Mouse (Mus musculus) neural tube, embryonic 14.5 days (tissue): ENCODE results near the gene Tmem63b. TPM values are rescaled to one million over a fixed set of nuclear protein-coding genes. Genes with fewer than 3 reads are reported as not detected.
"Not testable (repeated sequence)": the region's sequence is repeated elsewhere in the genome, so short reads cannot be mapped to it uniquely, and the experiment has no call there.

Source experiments
- ATAC-seq: fragments of 200-750 bp; cut with Nextera tagmentation; 2 replicates; pipeline ENCODE4 v1.8.0; 2017; ENCODE audit warnings: low read depth, mild to moderate bottlenecking, moderate TSS enrichment, moderate library complexity
- H3K27ac ChIP-seq: fragments of 300-500 bp; sonication (generic); 2 replicates; pipeline ENCODE4 v1.5.1; 2014; ENCODE audit warnings: low read depth, mild to moderate bottlenecking, control low read depth, low read length, moderate library complexity, mixed read lengths
- H3K27me3 ChIP-seq: fragments of 300-500 bp; sonication (generic); 2 replicates; pipeline ENCODE4 v1.6.1; 2014; ENCODE audit warnings: low read length; ENCODE audit not compliant: control insufficient read depth, insufficient read depth
- H3K36me3 ChIP-seq: fragments of 300-500 bp; sonication (generic); 2 replicates; pipeline ENCODE4 v1.6.1; 2014; ENCODE audit warnings: low read length, mixed read lengths; ENCODE audit not compliant: control insufficient read depth, insufficient read depth
- H3K4me1 ChIP-seq: fragments of 300-500 bp; sonication (generic); 2 replicates; pipeline ENCODE4 v1.6.1; 2014; ENCODE audit warnings: low read length; ENCODE audit not compliant: control insufficient read depth, insufficient read depth
- H3K4me2 ChIP-seq: fragments of 300-500 bp; sonication (generic); 2 replicates; pipeline ENCODE4 v1.6.1; 2014; ENCODE audit warnings: mild to moderate bottlenecking, low read depth, low read length, control low read depth
- H3K4me3 ChIP-seq: fragments of 300-500 bp; sonication (generic); 2 replicates; pipeline ENCODE4 v1.5.1; 2014; ENCODE audit warnings: low read depth, low read length, control low read depth, mixed read lengths
- H3K9ac ChIP-seq: fragments of 300-500 bp; sonication (generic); replicated peaks from 2 replicates; pipeline ENCODE4 v1.6.1; 2014; ENCODE audit warnings: low read depth, mild to moderate bottlenecking, control low read depth, low read length, mixed read lengths
- H3K9me3 ChIP-seq: fragments of 300-500 bp; sonication (generic); 2 replicates; pipeline ENCODE4 v1.6.1; 2016; ENCODE audit warnings: low read length; ENCODE audit not compliant: control insufficient read depth
- WGBS: fragments of 180-500 bp; shearing (Covaris S2); extraction: QIAGEN DNeasy Blood & Tissue Kit; methylation state at CpG from one replicate; pipeline ENCODE4 v1.1.7; 2014; 5-methylcytosine and 5-hydroxymethylcytosine counted together
- polyA plus RNA-seq: library from polyadenylated mRNA; unstranded; fragments of >200 nt; fragmentation: Nextera tagmentation; extraction: Ambion mirVana; gene quantifications from 2 replicates; pipeline ENCODE4 v1.2.1, GENCODE M21; 2014

The Tmem63b gene
- polyA plus RNA-seq, 1 experiment from 2014 or later = 117 TPM

- no peak overlapping the region for H3K4me3 ChIP-seq
- 0 out of 2 replicates have a peak, but pooled peaks cover 5% of the 10 kb centered on the region for H3K4me1 ChIP-seq
- no peaks in the 10 kb centered on the region for H3K27me3 ChIP-seq
- H3K36me3 ChIP-seq = no peaks in the 10 kb centered on the region
- no peak overlapping the region for H3K27ac ChIP-seq
- H3K9me3 ChIP-seq = no peaks in the 10 kb centered on the region
- 32% methylated on average over 15 of the region's 15 CpGs for WGBS
- peak; percentile 47; the same call in 1 of the 2 replicates for ATAC-seq
- no peak overlapping the region for H3K4me2 ChIP-seq
- H3K9ac ChIP-seq = no peak overlapping the region
These were observed 60.0 kb downstream of the Tmem63b start for GRCm38 (mm10) chr17:45626577-45627134.

DNA sequence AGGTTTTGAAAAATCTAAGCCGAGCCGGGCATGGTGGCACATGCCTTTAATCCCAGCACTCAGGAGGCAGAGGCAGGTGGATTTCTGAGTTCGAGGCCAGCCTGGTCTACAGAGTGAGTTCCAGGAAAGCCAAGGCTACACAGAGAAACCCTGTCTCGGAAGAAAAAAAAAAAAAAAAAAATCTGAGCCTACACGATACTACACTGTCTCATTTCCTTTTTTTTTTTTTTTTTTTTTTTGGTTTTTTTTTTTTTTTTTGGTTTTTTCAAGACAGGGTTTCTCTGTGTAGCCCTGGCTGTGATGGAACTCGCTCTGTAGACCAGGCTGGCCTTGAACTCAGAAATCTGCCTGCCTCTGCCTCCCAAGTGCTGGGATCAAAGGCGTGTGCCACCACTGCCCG is 63.3 kb downstream of the Tmem63b start:
- H3K9me3 ChIP-seq, H3K27me3 ChIP-seq, H3K36me3 ChIP-seq, H3K4me2 ChIP-seq, H3K4me1 ChIP-seq, H3K27ac ChIP-seq, ATAC-seq, H3K4me3 ChIP-seq, H3K9ac ChIP-seq: not testable (repeated sequence)
- 93% methylated on average over 8 of the region's 8 CpGs for WGBS

DNA sequence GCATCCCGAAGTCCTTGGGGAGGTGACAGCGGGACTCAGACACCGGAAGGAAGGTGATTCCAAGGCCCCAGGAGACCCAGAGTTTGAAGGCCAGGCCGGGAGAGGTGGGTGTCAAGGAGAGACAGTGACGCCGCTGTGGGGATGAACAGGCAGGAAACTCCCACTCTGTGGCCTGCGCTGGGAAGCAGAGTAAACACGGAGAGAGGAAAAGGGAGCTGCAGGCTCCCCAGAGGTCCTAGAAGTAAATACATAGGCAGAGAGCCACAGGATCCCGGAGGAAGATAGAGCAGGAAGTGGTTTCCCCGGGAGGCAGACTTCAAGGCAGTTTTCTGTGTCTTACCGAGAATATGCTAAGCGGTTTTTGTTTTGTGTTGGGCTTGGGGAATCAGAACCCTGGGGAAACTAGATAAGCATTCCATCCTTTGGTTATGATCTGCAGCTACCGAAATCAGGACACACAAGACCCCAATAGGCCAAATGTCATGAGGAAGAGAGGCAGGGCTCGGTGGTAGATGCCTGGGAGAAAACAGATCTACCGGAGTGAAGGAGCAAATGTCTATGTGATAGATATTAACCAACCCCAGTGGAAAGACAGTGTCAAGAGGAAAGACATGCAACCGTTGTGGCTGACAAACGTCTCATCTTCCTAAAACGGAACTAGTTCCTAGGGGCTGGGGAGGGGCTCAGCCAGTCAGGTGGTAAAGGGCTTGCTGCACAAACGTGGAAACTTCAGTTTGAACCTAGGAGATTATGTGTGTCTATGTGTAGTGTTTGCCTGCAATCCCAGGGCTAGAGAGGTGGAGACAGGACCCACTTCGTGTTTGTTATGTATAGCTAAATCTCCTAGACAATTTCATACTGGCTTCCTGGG is 67.1 kb downstream of the Tmem63b start:
- no peak overlapping the region for H3K4me3 ChIP-seq
- H3K9me3 ChIP-seq = no peaks in the 10 kb centered on the region
- no peak overlapping the region; the same call in 1 of the 2 replicates for H3K4me2 ChIP-seq
- no peak for ATAC-seq
- H3K27ac ChIP-seq = peak overlapping the region; percentile 19; the same call in 1 of the 2 replicates
- H3K9ac ChIP-seq = no peak overlapping the region
- no peaks in the 10 kb centered on the region for H3K27me3 ChIP-seq
- WGBS = 28% methylated on average over 20 of the region's 20 CpGs
- no peaks in the 10 kb centered on the region for H3K4me1 ChIP-seq
- H3K36me3 ChIP-seq = no peaks in the 10 kb centered on the region

DNA sequence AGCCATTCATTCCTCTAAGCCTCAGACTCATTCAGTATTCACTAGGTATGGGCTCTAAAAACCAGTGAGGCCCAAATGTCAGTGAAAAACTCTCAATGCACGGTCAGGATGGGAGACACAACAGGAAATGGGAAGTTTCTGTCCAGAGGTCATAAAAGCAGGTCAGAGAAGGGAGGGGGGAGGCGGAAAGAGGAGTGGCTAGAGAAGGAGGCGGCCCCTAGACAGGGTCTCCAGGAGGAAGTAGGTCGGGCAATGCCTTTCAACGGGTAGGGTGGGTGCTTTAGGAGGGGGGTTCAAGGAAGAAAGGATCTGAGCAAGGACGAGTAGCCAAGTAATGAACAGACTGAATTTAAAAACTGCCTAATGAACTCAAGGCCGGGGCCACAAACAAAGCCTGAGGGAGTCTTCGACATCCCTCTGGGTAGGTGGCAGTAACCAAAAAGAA is 67.7 kb downstream of the Tmem63b start:
- Histone ChIP-seq H3K9ac (no peak overlapping the region), H3K4me3 (no peak overlapping the region), H3K9me3 (no peaks in the 10 kb centered on the region), H3K36me3 (no peaks in the 10 kb centered on the region), H3K27me3 (no peaks in the 10 kb centered on the region), H3K4me2 (no peak overlapping the region), H3K4me1 (no peaks in the 10 kb centered on the region), H3K27ac (peak overlapping the region; percentile 19; the same call in 1 of the 2 replicates)
- WGBS = 7% methylated on average over 8 of the region's 8 CpGs
- no peak for ATAC-seq

DNA sequence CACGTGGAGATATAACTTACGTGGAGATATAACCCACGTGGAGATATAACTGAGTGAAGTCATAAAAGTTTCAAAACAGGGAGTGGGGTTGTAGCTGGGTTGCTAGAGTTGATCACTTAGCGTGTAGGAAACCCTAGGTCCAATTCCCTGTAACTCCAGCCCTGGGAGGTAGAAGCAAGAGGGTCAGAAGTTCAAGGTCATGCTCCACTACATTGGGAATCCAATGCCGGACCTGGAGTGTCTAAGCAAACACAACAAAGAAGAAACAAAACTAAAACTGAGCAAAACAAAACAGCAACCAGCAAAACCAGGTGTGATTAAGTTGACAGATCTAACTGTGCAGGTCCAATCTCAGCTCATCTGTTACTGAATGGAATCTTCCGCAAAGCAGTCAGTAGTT is 69.0 kb downstream of the Tmem63b start:
- H3K4me2 ChIP-seq = no peak overlapping the region
- 93% methylated on average over 6 of the region's 6 CpGs for WGBS

GRCm38 (mm10) chr17:45616679-45617078 is 70.0 kb downstream of the Tmem63b start:
- Histone ChIP-seq H3K36me3 (no peaks in the 10 kb centered on the region), H3K27ac (no peak overlapping the region), H3K4me1 (no peaks in the 10 kb centered on the region), H3K9ac (no peak overlapping the region), H3K27me3 (no peaks in the 10 kb centered on the region), H3K4me3 (no peak overlapping the region), H3K4me2 (no peak overlapping the region), H3K9me3 (no peaks in the 10 kb centered on the region)
- no peak for ATAC-seq
- 86% methylated on average over 3 of the region's 3 CpGs for WGBS

More for the DNA sequence above, 69.0 kb downstream of the Tmem63b start:
- Histone ChIP-seq H3K9ac (no peak overlapping the region), H3K4me3 (no peak overlapping the region), H3K9me3 (no peaks in the 10 kb centered on the region), H3K4me1 (no peaks in the 10 kb centered on the region), H3K27me3 (no peaks in the 10 kb centered on the region), H3K36me3 (no peaks in the 10 kb centered on the region), H3K27ac (no peak overlapping the region)
- ATAC-seq = no peak

DNA sequence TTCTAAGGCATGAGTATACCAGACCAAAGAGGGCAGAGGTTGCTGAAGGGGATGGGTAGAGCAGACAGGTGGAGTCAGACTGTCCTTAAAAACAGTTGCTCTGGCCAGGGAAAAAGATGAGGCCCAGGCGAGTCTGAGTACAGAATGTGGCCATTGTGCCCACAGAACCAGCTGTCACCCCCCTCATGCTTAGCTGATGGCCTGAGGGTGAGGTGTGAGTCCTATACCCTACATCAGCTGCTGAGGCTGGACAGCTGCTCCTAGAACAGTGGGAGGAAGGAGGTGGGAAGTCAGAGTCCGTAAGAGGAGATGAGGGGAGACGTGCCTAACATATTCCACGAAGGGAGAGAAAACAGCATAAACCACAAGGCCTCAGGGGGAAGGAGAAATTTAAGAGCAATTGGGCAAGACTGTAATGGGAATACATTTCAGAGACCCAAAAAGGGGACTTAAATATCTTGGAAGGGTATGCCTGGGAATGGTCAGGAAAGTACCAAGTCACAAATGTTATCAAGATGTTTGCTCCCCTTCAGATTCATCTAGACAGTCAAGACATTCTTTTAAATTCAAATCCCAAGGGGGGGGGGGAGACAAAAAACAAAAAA is 70.6 kb downstream of the Tmem63b start:
- Histone ChIP-seq H3K4me3 (no peak overlapping the region), H3K27ac (no peak overlapping the region), H3K4me2 (no peak overlapping the region), H3K9me3 (no peaks in the 10 kb centered on the region), H3K9ac (no peak overlapping the region), H3K36me3 (no peaks in the 10 kb centered on the region), H3K4me1 (no peaks in the 10 kb centered on the region), H3K27me3 (no peaks in the 10 kb centered on the region)
- ATAC-seq = no peak
- 48% methylated on average over 4 of the region's 4 CpGs for whole genome bisulfite sequencing

GRCm38 (mm10) chr17:45612921-45613320 is 73.8 kb downstream of the Tmem63b start:
- ATAC-seq = no peak
- WGBS = 87% methylated on average over 7 of the region's 7 CpGs
- Histone ChIP-seq H3K9me3 (no peaks in the 10 kb centered on the region), H3K9ac (no peak overlapping the region), H3K4me3 (no peak overlapping the region), H3K27me3 (no peaks in the 10 kb centered on the region), H3K4me1 (no peaks in the 10 kb centered on the region), H3K4me2 (no peak overlapping the region), H3K27ac (no peak overlapping the region), H3K36me3 (no peaks in the 10 kb centered on the region)

DNA sequence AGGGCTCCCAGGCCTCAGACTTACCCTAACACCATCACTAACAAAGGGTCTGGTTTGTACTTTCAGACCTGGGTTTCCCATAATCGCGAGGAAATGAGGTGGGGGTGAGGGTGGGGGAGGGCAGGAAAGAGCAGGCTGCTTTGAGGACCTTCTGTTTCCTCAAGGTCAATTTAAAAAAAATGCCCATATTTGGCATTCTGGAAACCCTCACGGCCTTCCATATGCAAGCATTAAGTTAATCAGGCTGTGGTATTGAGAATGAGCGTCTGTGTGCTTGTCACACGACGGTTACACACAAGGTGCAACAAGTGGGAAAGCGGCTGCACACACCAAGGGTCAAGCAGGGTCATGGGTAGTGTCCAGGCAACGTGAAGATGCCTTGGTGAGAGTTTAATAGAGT is 74.7 kb downstream of the Tmem63b start:
- H3K4me3 ChIP-seq = no peak overlapping the region
- H3K9me3 ChIP-seq = no peaks in the 10 kb centered on the region
- no peaks in the 10 kb centered on the region for H3K36me3 ChIP-seq
- H3K4me1 ChIP-seq = no peaks in the 10 kb centered on the region
- H3K27ac ChIP-seq = no peak overlapping the region
- no peak overlapping the region for H3K4me2 ChIP-seq
- no peak overlapping the region for H3K9ac ChIP-seq
- ATAC-seq = no peak
- H3K27me3 ChIP-seq = no peaks in the 10 kb centered on the region
- WGBS = 88% methylated on average over 8 of the region's 8 CpGs
